Mouse (Mus musculus): ENCODE data around the gene Abcb9. TPM values are rescaled to one million over a fixed set of nuclear protein-coding genes. Genes with fewer than 3 reads are reported as not detected.

Gene Abcb9
- polyA plus RNA-seq, 1 experiment from 2014 or later, result 10.9 TPM

GRCm38 (mm10) chr5:124085513-124085912 is 10.1 kb downstream of the Abcb9 start:
- H3K4me2 ChIP-seq (ENCODE audit: low read length), result no peak overlapping the region
- H3K9me3 ChIP-seq (ENCODE audit: control insufficient read depth, low read length), result no peaks in the 10 kb centered on the region
- H3K36me3 ChIP-seq (ENCODE audit: control insufficient read depth, insufficient read depth, low read length), result no peaks in the 10 kb centered on the region
- H3K9ac ChIP-seq (replicated peaks; ENCODE audit: low read length), result no peak overlapping the region
- WGBS, result 74% methylated on average over 3 of the region's 3 CpGs
- ATAC-seq (ENCODE audit: low FRiP score, low TSS enrichment) (no peak), DNase-seq (no peak)
- H3K4me3 ChIP-seq (replicated peaks; ENCODE audit: low read depth, low read length), result no peak overlapping the region
- H3K27ac ChIP-seq (replicated peaks; ENCODE audit: low read depth, low read length), result no peak overlapping the region
- no peaks in the 10 kb centered on the region for H3K27me3 ChIP-seq (ENCODE audit: control insufficient read depth, insufficient read depth, low read length)
- no peaks in the 10 kb centered on the region for H3K4me1 ChIP-seq (ENCODE audit: control insufficient read depth, insufficient read depth, low read length)

- H3K9me3 ChIP-seq (ENCODE audit: control insufficient read depth, low read length), result no peaks in the 10 kb centered on the region
- H3K36me3 ChIP-seq (ENCODE audit: control insufficient read depth, insufficient read depth, low read length), result no peaks in the 10 kb centered on the region
- H3K9ac ChIP-seq (replicated peaks; ENCODE audit: low read length), result no peak overlapping the region
- no peaks in the 10 kb centered on the region for H3K4me1 ChIP-seq (ENCODE audit: control insufficient read depth, insufficient read depth, low read length)
- WGBS, result 39% methylated on average over 11 of the region's 11 CpGs
- H3K27me3 ChIP-seq (ENCODE audit: control insufficient read depth, insufficient read depth, low read length), result no peaks in the 10 kb centered on the region
- H3K4me2 ChIP-seq (ENCODE audit: low read length), result no peak overlapping the region
- H3K4me3 ChIP-seq (replicated peaks; ENCODE audit: low read depth, low read length), result no peak overlapping the region
- no peak overlapping the region for H3K27ac ChIP-seq (replicated peaks; ENCODE audit: low read depth, low read length)
- 0 out of 2 replicates have a peak, but pooled peaks have one; percentile 14 for ATAC-seq (ENCODE audit: low FRiP score, low TSS enrichment)
- DNase-seq, result peak; percentile 90
Measured at GRCm38 (mm10) chr5:124084588-124085173, 10.9 kb downstream of the Abcb9 start.

- Histone ChIP-seq H3K9ac (replicated peaks; ENCODE audit: low read length) (no peak overlapping the region), H3K4me2 (ENCODE audit: low read length) (no peak overlapping the region), H3K27ac (replicated peaks; ENCODE audit: low read depth, low read length) (no peak overlapping the region), H3K27me3 (ENCODE audit: control insufficient read depth, insufficient read depth, low read length) (no peaks in the 10 kb centered on the region), H3K9me3 (ENCODE audit: control insufficient read depth, low read length) (no peaks in the 10 kb centered on the region), H3K4me3 (replicated peaks; ENCODE audit: low read depth, low read length) (no peak overlapping the region), H3K4me1 (ENCODE audit: control insufficient read depth, insufficient read depth, low read length) (no peaks in the 10 kb centered on the region; the same call in 1 of the 2 replicates), H3K36me3 (ENCODE audit: control insufficient read depth, insufficient read depth, low read length) (no peaks in the 10 kb centered on the region)
- 85% methylated on average over 14 of the region's 14 CpGs for WGBS
- DNase-seq, result no peak
- no peak for ATAC-seq (ENCODE audit: low FRiP score, low TSS enrichment)
Measured at GRCm38 (mm10) chr5:124083850-124084587, 11.6 kb downstream of the Abcb9 start.

DNA sequence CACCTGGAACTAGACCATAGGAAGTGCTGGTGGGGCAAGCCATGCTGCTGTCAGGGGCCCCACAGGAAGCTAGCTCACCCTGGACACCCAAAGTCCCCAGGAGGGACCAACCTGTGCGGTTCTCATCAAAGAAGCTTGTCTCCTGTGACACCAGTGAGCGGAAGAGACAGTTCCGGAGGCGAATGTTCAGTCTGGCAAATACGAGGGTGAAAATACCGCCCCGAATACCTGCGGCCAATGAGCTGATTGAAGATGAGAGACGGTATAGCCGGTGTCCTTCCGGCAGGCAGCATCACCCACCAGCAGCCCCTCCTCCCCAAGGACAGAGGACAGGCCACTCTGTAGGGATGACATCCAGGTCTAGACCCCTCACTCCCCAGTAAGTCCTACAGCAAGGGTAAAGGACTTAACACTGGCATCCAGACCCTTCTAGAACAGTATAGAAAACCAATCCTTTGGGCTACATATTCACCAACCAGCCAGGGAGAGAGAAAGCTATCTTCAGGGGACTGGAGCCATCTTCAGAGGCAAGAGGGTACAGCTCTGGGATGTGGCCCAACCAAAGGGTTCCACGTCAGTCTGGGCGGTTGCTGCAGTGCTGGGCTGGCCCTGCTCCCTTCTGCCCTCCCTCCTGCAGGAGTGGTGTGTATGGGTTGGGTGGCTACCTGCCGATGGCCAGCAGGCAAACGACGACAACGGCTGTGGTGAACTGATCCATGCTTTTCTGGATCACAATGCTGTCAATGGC is 12.5 kb downstream of the Abcb9 start:
- Histone ChIP-seq H3K4me2 (ENCODE audit: low read length) (no peak overlapping the region), H3K9me3 (ENCODE audit: control insufficient read depth, low read length) (no peaks in the 10 kb centered on the region), H3K4me1 (ENCODE audit: control insufficient read depth, insufficient read depth, low read length) (peaks cover 6% of the 10 kb centered on the region; the same call in 1 of the 2 replicates), H3K27ac (replicated peaks; ENCODE audit: low read depth, low read length) (no peak overlapping the region), H3K4me3 (replicated peaks; ENCODE audit: low read depth, low read length) (no peak overlapping the region), H3K9ac (replicated peaks; ENCODE audit: low read length) (no peak overlapping the region), H3K27me3 (ENCODE audit: control insufficient read depth, insufficient read depth, low read length) (no peaks in the 10 kb centered on the region), H3K36me3 (ENCODE audit: control insufficient read depth, insufficient read depth, low read length) (no peaks in the 10 kb centered on the region)
- ATAC-seq (ENCODE audit: low FRiP score, low TSS enrichment), result no peak
- no peak for DNase-seq
- WGBS, result 90% methylated on average over 17 of the region's 17 CpGs

GRCm38 (mm10) chr5:124082447-124082846 is 13.2 kb downstream of the Abcb9 start:
- Histone ChIP-seq H3K27me3 (ENCODE audit: control insufficient read depth, insufficient read depth, low read length) (no peaks in the 10 kb centered on the region), H3K9ac (replicated peaks; ENCODE audit: low read length) (no peak overlapping the region), H3K27ac (replicated peaks; ENCODE audit: low read depth, low read length) (no peak overlapping the region), H3K4me2 (ENCODE audit: low read length) (no peak overlapping the region), H3K4me3 (replicated peaks; ENCODE audit: low read depth, low read length) (no peak overlapping the region), H3K9me3 (ENCODE audit: control insufficient read depth, low read length) (no peaks in the 10 kb centered on the region), H3K4me1 (ENCODE audit: control insufficient read depth, insufficient read depth, low read length) (peaks cover 10% of the 10 kb centered on the region; the same call in 1 of the 2 replicates), H3K36me3 (ENCODE audit: control insufficient read depth, insufficient read depth, low read length) (no peaks in the 10 kb centered on the region)
- DNase-seq (no peak), ATAC-seq (ENCODE audit: low FRiP score, low TSS enrichment) (no peak)
- 88% methylated on average over 10 of the region's 10 CpGs for WGBS

DNA sequence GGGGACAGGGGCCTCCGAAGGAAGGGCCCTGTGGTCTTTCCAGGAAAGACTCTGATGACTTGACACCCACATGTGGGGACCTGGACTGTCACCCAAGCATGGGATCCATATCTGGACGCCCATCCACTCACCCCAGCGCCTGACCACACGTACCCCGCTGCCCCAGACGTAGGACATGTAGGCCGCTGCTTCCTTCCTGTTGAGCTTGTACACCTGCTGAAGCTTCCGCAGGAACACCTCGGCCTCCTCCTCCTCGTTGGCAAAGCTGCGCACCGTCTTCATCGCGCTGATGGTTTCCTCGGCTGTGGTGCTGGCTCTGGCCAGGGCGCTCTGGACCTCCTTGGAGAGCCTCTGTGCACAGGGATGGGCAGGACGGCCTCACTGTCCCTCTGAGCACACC is 15.7 kb downstream of the Abcb9 start:
- no peak overlapping the region for H3K27ac ChIP-seq (replicated peaks; ENCODE audit: low read depth, low read length)
- WGBS, result 95% methylated on average over 17 of the region's 17 CpGs

GRCm38 (mm10) chr5:124078794-124079416 is 16.7 kb downstream of the Abcb9 start:
- peaks cover 10% of the 10 kb centered on the region; the same call in 1 of the 2 replicates for H3K4me1 ChIP-seq (ENCODE audit: control insufficient read depth, insufficient read depth, low read length)
- peak overlapping the region; percentile 74 for H3K27ac ChIP-seq (replicated peaks; ENCODE audit: low read depth, low read length)
- 59% methylated on average over 9 of the region's 9 CpGs for WGBS
- no peak overlapping the region for H3K4me3 ChIP-seq (replicated peaks; ENCODE audit: low read depth, low read length)
- no peaks in the 10 kb centered on the region for H3K36me3 ChIP-seq (ENCODE audit: control insufficient read depth, insufficient read depth, low read length)
- peak; percentile 76 for ATAC-seq (ENCODE audit: low FRiP score, low TSS enrichment)
- DNase-seq, result peak; percentile 82
- H3K27me3 ChIP-seq (ENCODE audit: control insufficient read depth, insufficient read depth, low read length), result no peaks in the 10 kb centered on the region
- no peaks in the 10 kb centered on the region for H3K9me3 ChIP-seq (ENCODE audit: control insufficient read depth, low read length)
- no peak overlapping the region for H3K4me2 ChIP-seq (ENCODE audit: low read length)
- H3K9ac ChIP-seq (replicated peaks; ENCODE audit: low read length), result no peak overlapping the region

More for the DNA sequence above, 15.7 kb downstream of the Abcb9 start:
- H3K4me3 ChIP-seq (replicated peaks; ENCODE audit: low read depth, low read length), result no peak overlapping the region
- no peak overlapping the region for H3K9ac ChIP-seq (replicated peaks; ENCODE audit: low read length)
- no peak for ATAC-seq (ENCODE audit: low FRiP score, low TSS enrichment)
- no peaks in the 10 kb centered on the region for H3K9me3 ChIP-seq (ENCODE audit: control insufficient read depth, low read length)
- no peak overlapping the region for H3K4me2 ChIP-seq (ENCODE audit: low read length)
- no peaks in the 10 kb centered on the region for H3K27me3 ChIP-seq (ENCODE audit: control insufficient read depth, insufficient read depth, low read length)
- H3K4me1 ChIP-seq (ENCODE audit: control insufficient read depth, insufficient read depth, low read length), result peaks cover 10% of the 10 kb centered on the region; the same call in 1 of the 2 replicates
- no peaks in the 10 kb centered on the region for H3K36me3 ChIP-seq (ENCODE audit: control insufficient read depth, insufficient read depth, low read length)
- DNase-seq, result no peak

GRCm38 (mm10) chr5:124077856-124078460 is 17.6 kb downstream of the Abcb9 start:
- no peak overlapping the region for H3K9ac ChIP-seq (replicated peaks; ENCODE audit: low read length)
- no peak for DNase-seq
- WGBS, result 67% methylated on average over 6 of the region's 6 CpGs

More at GRCm38 (mm10) chr5:124077856-124078460, 17.6 kb downstream of the Abcb9 start:
- ATAC-seq (ENCODE audit: low FRiP score, low TSS enrichment), result no peak
- Histone ChIP-seq H3K27me3 (ENCODE audit: control insufficient read depth, insufficient read depth, low read length) (no peaks in the 10 kb centered on the region), H3K4me1 (ENCODE audit: control insufficient read depth, insufficient read depth, low read length) (peaks cover 10% of the 10 kb centered on the region; the same call in 1 of the 2 replicates), H3K4me3 (replicated peaks; ENCODE audit: low read depth, low read length) (no peak overlapping the region), H3K4me2 (ENCODE audit: low read length) (no peak overlapping the region), H3K36me3 (ENCODE audit: control insufficient read depth, insufficient read depth, low read length) (no peaks in the 10 kb centered on the region), H3K27ac (replicated peaks; ENCODE audit: low read depth, low read length) (no peak overlapping the region), H3K9me3 (ENCODE audit: control insufficient read depth, low read length) (no peaks in the 10 kb centered on the region)

Measured in midbrain, embryonic 14.5 days (tissue).